Mouse (Mus musculus) brown adipose tissue, adult 24 weeks (tissue): ENCODE data around the gene Ntrk2. TPM values are rescaled to one million over a fixed set of nuclear protein-coding genes. Genes with fewer than 3 reads are reported as not detected.
A peak's percentile ranks its signal among the peaks of the same experiment; 100 is the strongest.

Source experiments
- H3K27ac ChIP-seq: fragments of 200-500 bp; replicated peaks from 2 replicates; pipeline ENCODE4 v1.5.1; 2012; ENCODE audit warnings: low read depth, mild to moderate bottlenecking, low read length
- H3K4me1 ChIP-seq: fragments of 200-500 bp; 2 replicates; pipeline ENCODE4 v1.6.1; 2012; ENCODE audit warnings: low read length, mixed read lengths; ENCODE audit not compliant: control insufficient read depth, insufficient read depth, insufficient read length
- H3K4me3 ChIP-seq: fragments of 200-500 bp; 2 replicates; pipeline ENCODE4 v1.5.1; 2012; ENCODE audit warnings: low read depth, mild to moderate bottlenecking, low read length, moderate library complexity; ENCODE audit not compliant: insufficient read depth
- polyA plus RNA-seq: library from polyadenylated mRNA; stranded (reverse); fragments of >200 nt; gene quantifications from 2 replicates; pipeline ENCODE4 v1.2.4, GENCODE M21; 2012; ENCODE audit not compliant: missing spikeins, insufficient read depth, insufficient read length

Ntrk2 gene
- 110 and 116 TPM in 2 replicates for polyA plus RNA-seq

GRCm38 (mm10) chr13:58806397-58806892, at the start of gene Ntrk2:
Gene Ntrk2, plus strand, starts transcription at chr13:58806569.
- Histone ChIP-seq H3K27ac (peak within 1 kb of the TSS; percentile 49), H3K4me1 (peaks cover 3% of the 10 kb centered on the region; the same call in 1 of the 2 replicates), H3K4me3 (peak within 1 kb of the TSS; percentile 79)

- H3K27ac ChIP-seq: no peak overlapping the region
- H3K4me3 ChIP-seq: no peak overlapping the region
- H3K4me1 ChIP-seq: no peaks in the 10 kb centered on the region
Measured at GRCm38 (mm10) chr13:58761003-58761630, 45.3 kb upstream of the Ntrk2 start.

- no peaks in the 10 kb centered on the region for H3K4me1 ChIP-seq
- H3K4me3 ChIP-seq: no peak overlapping the region
- H3K27ac ChIP-seq: no peak overlapping the region
Measured at GRCm38 (mm10) chr13:58768258-58768657, 38.1 kb upstream of the Ntrk2 start.

- H3K27ac ChIP-seq: no peak overlapping the region
- H3K4me1 ChIP-seq: no peaks in the 10 kb centered on the region
- H3K4me3 ChIP-seq: no peak overlapping the region
Measured at GRCm38 (mm10) chr13:58769438-58769837, 36.9 kb upstream of the Ntrk2 start.

GRCm38 (mm10) chr13:58779261-58779660, 27.1 kb upstream of the Ntrk2 start:
- H3K4me1 ChIP-seq: no peaks in the 10 kb centered on the region
- no peak overlapping the region for H3K27ac ChIP-seq
- no peak overlapping the region for H3K4me3 ChIP-seq

- Histone ChIP-seq H3K4me1 (no peaks in the 10 kb centered on the region), H3K27ac (no peak overlapping the region), H3K4me3 (no peak overlapping the region)
Measured at GRCm38 (mm10) chr13:58786476-58786875, 19.9 kb upstream of the Ntrk2 start.

- no peak overlapping the region for H3K27ac ChIP-seq
- H3K4me3 ChIP-seq: no peak overlapping the region
- no peaks in the 10 kb centered on the region for H3K4me1 ChIP-seq
Measured at GRCm38 (mm10) chr13:58790741-58791140, 15.6 kb upstream of the Ntrk2 start.

GRCm38 (mm10) chr13:58797386-58797785, 9.0 kb upstream of the Ntrk2 start:
- Histone ChIP-seq H3K4me1 (no peaks in the 10 kb centered on the region), H3K4me3 (no peak overlapping the region), H3K27ac (no peak overlapping the region)

GRCm38 (mm10) chr13:58801291-58801690, 5.1 kb upstream of the Ntrk2 start:
- no peaks in the 10 kb centered on the region for H3K4me1 ChIP-seq
- H3K27ac ChIP-seq: no peak overlapping the region
- H3K4me3 ChIP-seq: no peak overlapping the region

GRCm38 (mm10) chr13:58803882-58804281, 2.5 kb upstream of the Ntrk2 start:
- Histone ChIP-seq H3K27ac (no peak overlapping the region), H3K4me3 (no peak overlapping the region)

GRCm38 (mm10) chr13:58805833-58806232, 536 bp upstream of the Ntrk2 start:
- peaks cover 3% of the 10 kb centered on the region; the same call in 1 of the 2 replicates for H3K4me1 ChIP-seq
- H3K4me3 ChIP-seq: no peak overlapping the region
- H3K27ac ChIP-seq: no peak overlapping the region

More at GRCm38 (mm10) chr13:58803882-58804281, 2.5 kb upstream of the Ntrk2 start:
- no peaks in the 10 kb centered on the region for H3K4me1 ChIP-seq

GRCm38 (mm10) chr13:58806896-58807628, 693 bp downstream of the Ntrk2 start:
- peak overlapping the region; percentile 49 for H3K27ac ChIP-seq
- peak overlapping the region; percentile 79 for H3K4me3 ChIP-seq
- peaks cover 3% of the 10 kb centered on the region; the same call in 1 of the 2 replicates for H3K4me1 ChIP-seq

- Histone ChIP-seq H3K4me3 (peak overlapping the region; percentile 79), H3K27ac (peak overlapping the region; percentile 84), H3K4me1 (peaks cover 3% of the 10 kb centered on the region; the same call in 1 of the 2 replicates)
Measured at GRCm38 (mm10) chr13:58807629-58808363, 1.4 kb downstream of the Ntrk2 start.

GRCm38 (mm10) chr13:58808381-58808821, 2.0 kb downstream of the Ntrk2 start:
- Histone ChIP-seq H3K4me1 (peaks cover 3% of the 10 kb centered on the region; the same call in 1 of the 2 replicates), H3K27ac (peak overlapping the region; percentile 84)

GRCm38 (mm10) chr13:58809930-58810329, 3.6 kb downstream of the Ntrk2 start:
- Histone ChIP-seq H3K27ac (peak overlapping the region; percentile 88), H3K4me3 (peak overlapping the region; percentile 58), H3K4me1 (peaks cover 3% of the 10 kb centered on the region; the same call in 1 of the 2 replicates)

More at GRCm38 (mm10) chr13:58808381-58808821, 2.0 kb downstream of the Ntrk2 start:
- H3K4me3 ChIP-seq: peak overlapping the region; percentile 79
